Mouse (Mus musculus) limb, embryonic 15.5 days (tissue): Measurements from ENCODE around the gene Cavin3. TPM values are rescaled to one million over a fixed set of nuclear protein-coding genes. Genes with fewer than 3 reads are reported as not detected.

Experiments used
- ATAC-seq: fragments of 200-750 bp; cut with Nextera tagmentation; 2 replicates; pipeline ENCODE4 v1.8.0; 2017; ENCODE audit warnings: low read depth, moderate TSS enrichment; ENCODE audit not compliant: insufficient number of reproducible peaks, low FRiP score, low TSS enrichment
- H3K27ac ChIP-seq: fragments of 300-500 bp; sonication (generic); 2 replicates; pipeline ENCODE4 v1.5.1; 2015; ENCODE audit warnings: moderate library complexity, mild to moderate bottlenecking, inconsistent platforms
- H3K27me3 ChIP-seq: fragments of 300-500 bp; sonication (generic); 2 replicates; pipeline ENCODE4 v1.6.1; 2015; ENCODE audit warnings: inconsistent platforms
- H3K36me3 ChIP-seq: fragments of 300-500 bp; sonication (generic); 2 replicates; pipeline ENCODE4 v1.6.1; 2015; ENCODE audit warnings: inconsistent platforms
- H3K4me1 ChIP-seq: fragments of 300-500 bp; sonication (generic); 2 replicates; pipeline ENCODE4 v1.6.1; 2015; ENCODE audit warnings: inconsistent platforms
- H3K4me2 ChIP-seq: fragments of 300-500 bp; sonication (generic); 2 replicates; pipeline ENCODE4 v1.6.1; 2015; ENCODE audit warnings: mild to moderate bottlenecking, inconsistent platforms
- H3K4me3 ChIP-seq: fragments of 300-500 bp; sonication (generic); 2 replicates; pipeline ENCODE4 v1.5.1; 2015; ENCODE audit warnings: mild to moderate bottlenecking, inconsistent platforms
- H3K9ac ChIP-seq: fragments of 300-500 bp; sonication (generic); 2 replicates; pipeline ENCODE4 v1.6.1; 2015; ENCODE audit warnings: inconsistent platforms
- H3K9me3 ChIP-seq: fragments of 300-500 bp; sonication (generic); 2 replicates; pipeline ENCODE4 v1.6.1; 2016; ENCODE audit warnings: inconsistent platforms
- WGBS: fragments of 180-500 bp; shearing (Covaris S2); methylation state at CpG from one replicate; pipeline ENCODE4 v1.1.7; 2015; 5-methylcytosine and 5-hydroxymethylcytosine counted together
- polyA plus RNA-seq: library from polyadenylated mRNA; unstranded; fragments of >200 nt; fragmentation: Nextera tagmentation; extraction: Ambion mirVana; gene quantifications from 2 replicates; pipeline ENCODE4 v1.2.1, GENCODE M21; 2015

Cavin3 gene
- polyA plus RNA-seq, result 141 and 162 TPM in 2 replicates

- peak within 1 kb of the TSS; percentile 77 for H3K4me2 ChIP-seq
- no peaks in the 10 kb centered on the region for H3K36me3 ChIP-seq
- H3K9ac ChIP-seq, result peak within 1 kb of the TSS; percentile 85
- ATAC-seq, result peak; percentile 87
- no peaks in the 10 kb centered on the region for H3K9me3 ChIP-seq
- H3K4me1 ChIP-seq, result peaks cover 31% of the 10 kb centered on the region
- H3K27ac ChIP-seq, result peak within 1 kb of the TSS; percentile 96
- WGBS, result 3% methylated on average over 62 of the region's 63 CpGs
- H3K4me3 ChIP-seq, result peak within 1 kb of the TSS; percentile 58
- no peaks in the 10 kb centered on the region for H3K27me3 ChIP-seq
These were observed at the start of gene Cavin3 for GRCm38 (mm10) chr7:105481505-105482411. Cavin3 (minus strand) TSS chr7:105482300.

- WGBS, result 76% methylated on average over 4 of the region's 4 CpGs
- H3K4me2 ChIP-seq, result no peak overlapping the region
- H3K36me3 ChIP-seq, result no peaks in the 10 kb centered on the region
These were observed 46.0 kb upstream of the Cavin3 start for GRCm38 (mm10) chr7:105528094-105528493.

DNA sequence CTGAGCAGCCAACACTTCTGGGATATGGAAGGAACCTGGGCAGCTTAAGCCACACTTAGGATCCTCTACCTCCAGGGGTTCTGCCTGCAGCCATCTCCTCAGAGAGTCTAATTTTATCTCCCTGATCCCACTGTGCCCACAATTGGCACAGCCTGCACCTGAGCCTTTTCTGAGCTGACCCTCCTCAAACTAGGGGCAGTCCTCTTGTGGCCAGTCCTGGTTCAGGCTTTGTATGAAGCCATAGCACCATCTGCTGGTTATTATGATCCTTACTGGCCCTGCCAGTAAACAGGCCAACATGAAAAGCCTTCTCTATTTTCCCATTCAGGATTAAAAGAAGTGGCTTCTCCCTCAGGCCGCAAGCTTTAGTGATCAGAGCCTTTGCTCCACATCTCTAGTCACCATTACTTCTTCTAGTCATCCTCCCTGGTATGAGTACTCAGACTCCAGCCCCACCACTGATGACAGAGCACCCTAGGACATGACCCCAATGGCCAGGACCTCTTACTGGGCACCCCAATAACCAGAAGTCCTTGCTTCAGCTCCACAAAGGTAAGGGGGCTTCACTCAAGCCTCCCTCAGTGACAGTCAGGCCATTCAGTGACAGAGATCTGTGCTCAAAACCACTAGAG is 45.3 kb upstream of the Cavin3 start:
- Histone ChIP-seq H3K27ac (no peak overlapping the region), H3K27me3 (no peaks in the 10 kb centered on the region), H3K9ac (no peak overlapping the region), H3K36me3 (no peaks in the 10 kb centered on the region), H3K4me1 (no peaks in the 10 kb centered on the region), H3K4me2 (no peak overlapping the region), H3K4me3 (no peak overlapping the region), H3K9me3 (no peaks in the 10 kb centered on the region)
- 55% methylated on average over 1 of the region's 1 CpGs for WGBS
- ATAC-seq, result 0 out of 2 replicates have a peak, but pooled peaks have one; percentile 32

More at GRCm38 (mm10) chr7:105528094-105528493, 46.0 kb upstream of the Cavin3 start:
- no peak overlapping the region for H3K27ac ChIP-seq
- 0 out of 2 replicates have a peak, but pooled peaks have one; percentile 13 for ATAC-seq
- no peak overlapping the region for H3K4me3 ChIP-seq
- H3K27me3 ChIP-seq, result no peaks in the 10 kb centered on the region
- H3K9me3 ChIP-seq, result no peaks in the 10 kb centered on the region
- H3K9ac ChIP-seq, result no peak overlapping the region
- H3K4me1 ChIP-seq, result no peaks in the 10 kb centered on the region

DNA sequence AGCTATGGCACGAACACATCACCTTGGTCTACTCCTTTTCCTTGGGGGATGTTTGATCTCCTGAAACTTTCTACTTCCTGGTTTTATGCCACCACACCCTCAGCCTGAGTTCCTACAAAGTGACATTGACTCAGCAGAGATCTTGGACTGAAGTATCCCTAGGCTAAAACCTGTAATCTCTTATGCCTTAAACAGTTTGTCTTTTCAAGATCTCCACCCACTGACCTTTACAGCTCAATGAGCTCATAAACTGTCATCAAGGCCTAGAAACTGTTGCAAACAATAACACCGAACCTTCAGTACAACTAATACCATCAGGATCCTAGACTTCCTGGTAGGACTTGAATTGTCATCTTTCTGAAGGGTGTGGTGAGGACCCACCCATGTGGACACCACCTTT is 42.1 kb upstream of the Cavin3 start:
- WGBS, result 82% methylated on average over 2 of the region's 2 CpGs
- Histone ChIP-seq H3K9ac (no peak overlapping the region), H3K9me3 (no peaks in the 10 kb centered on the region)

DNA sequence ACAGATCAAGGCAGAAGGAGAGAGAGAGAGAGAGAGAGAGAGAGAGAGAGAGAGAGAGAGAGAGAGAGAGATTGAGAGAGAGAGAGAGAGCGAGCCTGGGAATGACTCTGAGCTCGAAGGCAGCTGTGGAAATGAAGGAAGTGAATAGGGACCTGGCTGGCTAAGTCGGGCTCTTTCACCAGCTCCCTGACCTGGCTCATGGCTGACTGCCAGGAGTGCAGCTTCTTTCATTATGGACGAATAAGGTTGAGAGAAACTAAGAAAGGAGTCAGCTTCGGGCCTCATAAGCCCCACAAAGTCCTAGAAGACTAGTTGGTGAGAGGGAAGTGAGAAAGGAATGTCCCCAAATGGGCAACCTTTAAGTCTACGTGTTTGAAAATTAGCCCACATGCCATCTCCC is 38.1 kb upstream of the Cavin3 start:
- no peaks in the 10 kb centered on the region for H3K27me3 ChIP-seq

More for the DNA sequence above, 42.1 kb upstream of the Cavin3 start:
- H3K27ac ChIP-seq, result no peak overlapping the region
- H3K36me3 ChIP-seq, result no peaks in the 10 kb centered on the region
- no peak for ATAC-seq
- no peak overlapping the region for H3K4me2 ChIP-seq
- H3K4me1 ChIP-seq, result no peaks in the 10 kb centered on the region
- H3K27me3 ChIP-seq, result no peaks in the 10 kb centered on the region
- H3K4me3 ChIP-seq, result no peak overlapping the region

DNA sequence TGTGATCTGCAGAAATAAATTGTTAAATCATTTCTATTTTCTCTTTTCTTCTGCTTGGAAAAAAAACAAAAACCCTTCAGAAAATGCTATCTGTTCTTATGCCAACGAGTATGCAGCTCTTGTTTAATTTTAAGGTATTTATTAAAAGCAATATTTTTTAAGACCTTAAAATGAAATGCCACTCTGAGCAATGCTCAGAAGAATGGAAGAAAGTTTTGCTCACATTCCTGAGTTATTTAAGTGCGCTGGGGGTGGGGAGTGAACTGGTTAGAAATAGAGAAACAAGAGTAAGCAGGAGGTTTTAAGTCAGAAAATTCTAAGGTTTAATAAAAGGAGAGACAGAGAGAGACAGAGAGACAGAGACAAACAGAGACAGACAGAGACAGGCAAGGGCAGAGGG is 37.7 kb upstream of the Cavin3 start:
- no peak overlapping the region for H3K4me3 ChIP-seq
- H3K9me3 ChIP-seq, result no peaks in the 10 kb centered on the region
- 0 out of 2 replicates have a peak, but pooled peaks cover 4% of the 10 kb centered on the region for H3K4me1 ChIP-seq
- H3K9ac ChIP-seq, result no peak overlapping the region
- H3K4me2 ChIP-seq, result no peak overlapping the region
- no peak for ATAC-seq
- H3K36me3 ChIP-seq, result no peaks in the 10 kb centered on the region
- 62% methylated on average over 2 of the region's 2 CpGs for WGBS
- H3K27me3 ChIP-seq, result no peaks in the 10 kb centered on the region
- H3K27ac ChIP-seq, result no peak overlapping the region

More for the DNA sequence above, 38.1 kb upstream of the Cavin3 start:
- H3K4me1 ChIP-seq, result no peaks in the 10 kb centered on the region
- no peaks in the 10 kb centered on the region for H3K36me3 ChIP-seq
- 10% methylated on average over 6 of the region's 6 CpGs for WGBS
- no peaks in the 10 kb centered on the region for H3K9me3 ChIP-seq
- no peak overlapping the region for H3K9ac ChIP-seq
- no peak overlapping the region for H3K4me2 ChIP-seq
- no peak overlapping the region for H3K27ac ChIP-seq
- no peak for ATAC-seq
- no peak overlapping the region for H3K4me3 ChIP-seq

- H3K4me1 ChIP-seq, result 0 out of 2 replicates have a peak, but pooled peaks cover 4% of the 10 kb centered on the region
- no peak overlapping the region for H3K9ac ChIP-seq
- H3K4me3 ChIP-seq, result no peak overlapping the region
- H3K27ac ChIP-seq, result no peak overlapping the region
- H3K36me3 ChIP-seq, result no peaks in the 10 kb centered on the region
- no peaks in the 10 kb centered on the region for H3K9me3 ChIP-seq
- H3K27me3 ChIP-seq, result no peaks in the 10 kb centered on the region
- H3K4me2 ChIP-seq, result no peak overlapping the region
- no peak for ATAC-seq
- WGBS, result 55% methylated on average over 11 of the region's 11 CpGs
These were observed 37.2 kb upstream of the Cavin3 start for GRCm38 (mm10) chr7:105519336-105519735.

GRCm38 (mm10) chr7:105516669-105517360 is 34.7 kb upstream of the Cavin3 start:
- H3K4me3 ChIP-seq, result no peak overlapping the region
- H3K4me1 ChIP-seq, result 0 out of 2 replicates have a peak, but pooled peaks cover 4% of the 10 kb centered on the region
- no peak overlapping the region for H3K27ac ChIP-seq
- H3K27me3 ChIP-seq, result no peaks in the 10 kb centered on the region
- no peak overlapping the region for H3K4me2 ChIP-seq
- H3K9ac ChIP-seq, result no peak overlapping the region
- no peak for ATAC-seq
- 54% methylated on average over 9 of the region's 9 CpGs for whole genome bisulfite sequencing
- no peaks in the 10 kb centered on the region for H3K36me3 ChIP-seq
- no peaks in the 10 kb centered on the region for H3K9me3 ChIP-seq

DNA sequence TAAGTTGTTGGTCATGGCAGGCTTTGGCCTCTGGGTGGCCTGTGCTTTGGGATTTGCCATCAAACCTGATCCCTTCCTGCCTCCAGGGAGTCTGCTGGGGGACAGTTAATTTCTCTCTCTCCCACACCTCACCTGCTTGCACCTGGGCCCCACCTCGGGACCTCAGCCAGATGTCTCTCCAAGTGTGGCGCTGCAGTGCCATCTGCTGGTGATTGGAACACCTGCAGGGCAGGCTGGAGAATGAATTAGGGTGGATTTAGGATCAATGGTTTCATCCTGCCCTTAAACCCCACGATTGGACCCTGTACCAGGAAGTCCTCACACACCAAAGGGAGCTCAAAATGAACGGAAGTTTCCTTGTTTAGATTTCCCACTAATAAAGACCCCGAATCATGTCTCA is 33.1 kb upstream of the Cavin3 start:
- no peaks in the 10 kb centered on the region for H3K9me3 ChIP-seq
- no peaks in the 10 kb centered on the region for H3K36me3 ChIP-seq
- no peak overlapping the region for H3K27ac ChIP-seq
- no peaks in the 10 kb centered on the region for H3K27me3 ChIP-seq
- no peak for ATAC-seq
- 7% methylated on average over 5 of the region's 5 CpGs for WGBS
- no peak overlapping the region for H3K4me3 ChIP-seq
- H3K9ac ChIP-seq, result no peak overlapping the region
- no peak overlapping the region for H3K4me2 ChIP-seq
- H3K4me1 ChIP-seq, result 0 out of 2 replicates have a peak, but pooled peaks cover 4% of the 10 kb centered on the region

- H3K27me3 ChIP-seq, result no peaks in the 10 kb centered on the region
- H3K27ac ChIP-seq, result no peak overlapping the region
- H3K36me3 ChIP-seq, result no peaks in the 10 kb centered on the region
- H3K4me1 ChIP-seq, result 0 out of 2 replicates have a peak, but pooled peaks cover 4% of the 10 kb centered on the region
- no peak overlapping the region for H3K9ac ChIP-seq
- no peak overlapping the region for H3K4me3 ChIP-seq
- H3K9me3 ChIP-seq, result no peaks in the 10 kb centered on the region
- 31% methylated on average over 5 of the region's 5 CpGs for WGBS
- no peak overlapping the region for H3K4me2 ChIP-seq
- ATAC-seq, result no peak
These were observed 32.5 kb upstream of the Cavin3 start for GRCm38 (mm10) chr7:105514561-105514960.

DNA sequence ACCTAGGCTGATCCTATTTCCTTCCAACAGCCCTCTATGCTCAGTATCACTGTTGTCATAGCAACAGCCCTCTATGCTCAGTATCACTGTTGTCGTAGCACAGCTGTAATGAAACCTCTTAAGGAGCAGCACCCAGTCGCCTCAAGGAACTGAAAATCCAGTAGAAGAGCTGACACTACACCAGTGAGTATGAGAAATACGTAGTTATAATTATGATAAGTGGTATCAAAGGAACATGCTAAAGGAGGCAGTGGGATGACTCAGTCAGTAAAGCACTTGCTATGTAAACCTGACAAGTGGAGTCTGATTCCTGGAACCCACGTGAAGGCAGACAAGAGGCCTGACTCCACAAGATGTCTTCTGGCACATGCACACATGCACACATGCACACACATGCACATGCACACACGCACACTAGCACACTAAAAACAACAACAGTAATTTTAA is 31.8 kb upstream of the Cavin3 start:
- H3K4me1 ChIP-seq, result 0 out of 2 replicates have a peak, but pooled peaks cover 4% of the 10 kb centered on the region
- no peak overlapping the region for H3K4me2 ChIP-seq
- no peak overlapping the region for H3K27ac ChIP-seq
- ATAC-seq, result no peak
- H3K9ac ChIP-seq, result no peak overlapping the region
- no peaks in the 10 kb centered on the region for H3K27me3 ChIP-seq
- 41% methylated on average over 5 of the region's 5 CpGs for WGBS
- no peaks in the 10 kb centered on the region for H3K9me3 ChIP-seq
- H3K36me3 ChIP-seq, result no peaks in the 10 kb centered on the region
- no peak overlapping the region for H3K4me3 ChIP-seq
